Mouse (Mus musculus) G1E (cell line): Measurements from ENCODE around the gene Mgp. TPM values are rescaled to one million over a fixed set of nuclear protein-coding genes. Genes with fewer than 3 reads are reported as not detected.

Experiments
- ATAC-seq: 2 replicates; pipeline ENCODE4 v1.8.0; 2016; ENCODE audit warnings: mild to moderate bottlenecking; ENCODE audit not compliant: insufficient number of reproducible peaks, poor library complexity, low FRiP score, severe bottlenecking; ENCODE audit errors: extremely low read depth
- DNase-seq: peaks from one replicate; pipeline ENCODE4 v3.0.0; 2012; ENCODE audit warnings: low spot score
- H3K27me3 ChIP-seq: 2 replicates; pipeline ENCODE4 v1.6.1; 2012; ENCODE audit warnings: mild to moderate bottlenecking, low read length, inconsistent platforms; ENCODE audit not compliant: insufficient read depth
- H3K36me3 ChIP-seq: replicated peaks from 2 replicates; pipeline ENCODE3; 2012; ENCODE audit warnings: mild to moderate bottlenecking, inconsistent platforms
- H3K4me1 ChIP-seq: 2 replicates; pipeline ENCODE4 v1.6.1; 2012; ENCODE audit warnings: low read depth, low read length, inconsistent platforms, mixed read lengths; ENCODE audit not compliant: insufficient read depth
- H3K4me3 ChIP-seq: 2 replicates; pipeline ENCODE4 v1.5.1; 2012; ENCODE audit warnings: low read depth, mild to moderate bottlenecking, inconsistent platforms, low read length, moderate library complexity, mixed read lengths
- H3K9me3 ChIP-seq: replicated peaks from 2 replicates; pipeline ENCODE4 v1.6.1; 2012; ENCODE audit warnings: inconsistent platforms
- CTCF ChIP-seq: IDR thresholded peaks from 2 replicates; pipeline ENCODE4 v1.5.1; 2012; ENCODE audit warnings: low read depth, low read length, inconsistent platforms, mixed read lengths
- GATA1 ChIP-seq: IDR thresholded peaks from 2 replicates; pipeline ENCODE4 v1.6.1; 2012; ENCODE audit warnings: borderline replicate concordance, low read length, inconsistent platforms, mixed read lengths
- GATA2 ChIP-seq: IDR thresholded peaks from 2 replicates; pipeline ENCODE4 v1.6.1; 2012; ENCODE audit warnings: low read depth, low read length, inconsistent platforms, borderline replicate concordance
- POLR2AphosphoS5 ChIP-seq: IDR thresholded peaks from 2 replicates; pipeline ENCODE4 v1.6.1; 2012; ENCODE audit warnings: low read depth, low read length, inconsistent platforms; ENCODE audit not compliant: insufficient replicate concordance
- TAL1 ChIP-seq: conservative IDR thresholded peaks from 2 replicates; pipeline ENCODE4 v1.6.1; 2012; ENCODE audit warnings: low read depth, low read length, inconsistent platforms, mixed read lengths
- polyA plus RNA-seq: library from polyadenylated mRNA; stranded (reverse); fragments of >175 nt; gene quantifications from 2 replicates; pipeline ENCODE4 v1.2.3, GENCODE M21; 2012
- total RNA-seq, 2 experiments: library from RNA; stranded (forward) in 1 of 2; stranded (reverse) in 1 of 2; fragments of 200-1000 nt in 1 of 2; fragments of >200 nt in 1 of 2; fragmentation: Nextera tagmentation in 1 of 2; gene quantifications; 2 replicates each; pipeline ENCODE4 v1.2.3; 2014 to 2017

The Mgp gene
- total and polyA plus RNA-seq, 3 experiments, result 0.16 TPM; not detected in 2

GRCm38 (mm10) chr6:136900369-136901009 is 24.9 kb upstream of the Mgp start:
- Histone ChIP-seq H3K27me3 (0 out of 2 replicates have a peak, but pooled peaks cover 4% of the 10 kb centered on the region), H3K4me1 (peaks cover 3% of the 10 kb centered on the region), H3K4me3 (no peak overlapping the region), H3K36me3 (no peaks in the 10 kb centered on the region), H3K9me3 (no peaks in the 10 kb centered on the region)
- no peak for TF ChIP-seq GATA1
- no peak for TF ChIP-seq POLR2AphosphoS5
- TF ChIP-seq CTCF, result no peak
- no peak for TF ChIP-seq TAL1
- no peak for TF ChIP-seq GATA2
- DNase-seq (no peak), ATAC-seq (peak; percentile 64)

DNA sequence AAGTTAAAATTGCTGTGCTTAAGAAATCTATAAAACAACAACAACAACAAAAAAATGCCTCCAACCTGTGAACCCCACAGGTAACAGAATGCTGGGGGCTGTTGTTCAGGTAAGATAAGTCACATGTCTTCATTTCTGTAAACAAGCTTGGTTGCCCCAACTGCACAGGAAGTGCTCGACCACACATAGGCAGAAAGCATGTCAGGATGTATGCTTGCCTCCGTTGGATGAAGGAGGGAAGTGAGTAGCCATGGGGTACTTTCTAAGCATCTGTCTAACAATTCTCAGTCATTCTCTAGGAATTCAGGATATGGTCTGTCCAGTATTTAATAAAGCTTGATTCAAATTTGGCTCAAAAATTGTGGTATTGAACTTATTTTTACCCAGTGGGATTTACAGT is 23.3 kb upstream of the Mgp start:
- no peak overlapping the region for H3K4me3 ChIP-seq
- no peak for TF ChIP-seq CTCF
- no peak for TF ChIP-seq GATA1
- no peak for TF ChIP-seq TAL1
- DNase-seq (no peak), ATAC-seq (no peak)
- H3K4me1 ChIP-seq, result peaks cover 3% of the 10 kb centered on the region
- H3K36me3 ChIP-seq, result no peaks in the 10 kb centered on the region
- no peaks in the 10 kb centered on the region for H3K9me3 ChIP-seq
- 0 out of 2 replicates have a peak, but pooled peaks cover under 1% of the 10 kb centered on the region for H3K27me3 ChIP-seq

- no peak for ATAC-seq
Observed at GRCm38 (mm10) chr6:136898222-136898621, 22.6 kb upstream of the Mgp start.

GRCm38 (mm10) chr6:136897789-136898188 is 22.2 kb upstream of the Mgp start:
- H3K4me1 ChIP-seq, result peaks cover 3% of the 10 kb centered on the region
- H3K27me3 ChIP-seq, result peaks cover 2% of the 10 kb centered on the region; the same call in 1 of the 2 replicates
- TF ChIP-seq GATA2 (no peak), GATA1 (no peak), CTCF (no peak), POLR2AphosphoS5 (no peak), TAL1 (no peak)
- no peaks in the 10 kb centered on the region for H3K9me3 ChIP-seq
- ATAC-seq (no peak), DNase-seq (no peak)
- no peaks in the 10 kb centered on the region for H3K36me3 ChIP-seq
- H3K4me3 ChIP-seq, result no peak overlapping the region

More at GRCm38 (mm10) chr6:136898222-136898621, 22.6 kb upstream of the Mgp start:
- Histone ChIP-seq H3K27me3 (peaks cover 2% of the 10 kb centered on the region; the same call in 1 of the 2 replicates), H3K4me3 (no peak overlapping the region), H3K4me1 (peaks cover 3% of the 10 kb centered on the region), H3K9me3 (no peaks in the 10 kb centered on the region), H3K36me3 (no peaks in the 10 kb centered on the region)
- DNase-seq, result no peak
- TF ChIP-seq POLR2AphosphoS5, result no peak
- no peak for TF ChIP-seq TAL1
- no peak for TF ChIP-seq CTCF
- TF ChIP-seq GATA2, result no peak
- no peak for TF ChIP-seq GATA1

- H3K4me3 ChIP-seq, result no peak overlapping the region
- H3K36me3 ChIP-seq, result no peaks in the 10 kb centered on the region
- no peaks in the 10 kb centered on the region for H3K9me3 ChIP-seq
- ATAC-seq (no peak), DNase-seq (no peak)
- TF ChIP-seq POLR2AphosphoS5 (no peak), CTCF (no peak), GATA2 (no peak), TAL1 (no peak), GATA1 (no peak)
- no peaks in the 10 kb centered on the region for H3K4me1 ChIP-seq
- H3K27me3 ChIP-seq, result peaks cover 2% of the 10 kb centered on the region; the same call in 1 of the 2 replicates
Observed at GRCm38 (mm10) chr6:136894532-136895339, 19.1 kb upstream of the Mgp start.

DNA sequence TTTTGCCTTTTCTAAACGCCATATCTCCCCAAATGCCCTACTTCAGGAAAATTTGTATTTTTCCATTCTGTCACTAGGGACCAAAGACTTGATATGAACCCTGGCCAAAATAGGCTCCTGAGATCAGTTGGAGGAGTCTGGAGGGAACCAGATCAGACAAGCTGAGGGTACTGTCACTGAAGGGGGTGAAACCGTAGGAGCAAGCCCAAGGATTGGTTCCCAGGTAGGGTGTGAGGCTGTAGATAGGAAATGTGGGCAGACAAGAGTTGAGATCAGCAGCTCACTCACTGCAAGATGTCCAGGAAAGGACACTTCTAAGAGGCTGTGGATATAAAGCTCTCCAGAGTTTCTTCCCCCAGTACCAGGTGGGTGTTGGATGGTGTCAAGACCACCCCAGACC is 16.4 kb upstream of the Mgp start:
- Histone ChIP-seq H3K27me3 (peaks cover 4% of the 10 kb centered on the region; the same call in 1 of the 2 replicates), H3K9me3 (no peaks in the 10 kb centered on the region), H3K36me3 (no peaks in the 10 kb centered on the region), H3K4me3 (no peak overlapping the region), H3K4me1 (no peaks in the 10 kb centered on the region)
- ATAC-seq, result no peak
- DNase-seq, result no peak
- TF ChIP-seq GATA1 (no peak), CTCF (no peak), TAL1 (no peak), POLR2AphosphoS5 (no peak), GATA2 (no peak)
